Mouse (Mus musculus) ES-E14 (cell line): ENCODE measurements around the gene Slc26a1. TPM values are rescaled to one million over a fixed set of nuclear protein-coding genes. Genes with fewer than 3 reads are reported as not detected.

Experiments
- DNase-seq: peaks from one replicate; pipeline ENCODE4 v3.0.0-alpha.2; 2013; ENCODE audit warnings: low read depth, low spot score
- H3K27ac ChIP-seq: 2 replicates; pipeline ENCODE4 v1.5.1; 2012; ENCODE audit warnings: low read depth, mild to moderate bottlenecking, low read length, moderate library complexity, mixed read lengths; ENCODE audit not compliant: poor library complexity, insufficient read depth, severe bottlenecking
- H3K36me3 ChIP-seq: 2 replicates; pipeline ENCODE4 v1.6.1; 2012; ENCODE audit warnings: mild to moderate bottlenecking, low read length, moderate library complexity, mixed read lengths; ENCODE audit not compliant: control insufficient read depth, poor library complexity, insufficient read depth, severe bottlenecking
- H3K4me1 ChIP-seq, 2 experiments: fragments of 150-350 bp in 1 of 2; sonication (generic) in 1 of 2; 2 replicates each; pipeline ENCODE4 v1.6.1; 2012; ENCODE audit warnings: low read length in 2 of 2, mild to moderate bottlenecking in 1 of 2, mixed read lengths in 1 of 2; ENCODE audit not compliant: control insufficient read depth in 2 of 2, insufficient read depth in 2 of 2, poor library complexity in 1 of 2
- H3K4me3 ChIP-seq, 2 experiments: fragments of 150-350 bp in 1 of 2; sonication (generic) in 1 of 2; 2 replicates each; pipeline ENCODE4 v1.5.1; 2012; ENCODE audit warnings: low read length in 2 of 2, low read depth in 1 of 2, mild to moderate bottlenecking in 1 of 2, mixed read lengths in 1 of 2; ENCODE audit not compliant: insufficient read depth in 1 of 2, poor library complexity in 1 of 2, severe bottlenecking in 1 of 2
- H3K9ac ChIP-seq: 2 replicates; pipeline ENCODE4 v1.6.1; 2012; ENCODE audit warnings: low read depth, mild to moderate bottlenecking, low read length, mixed read lengths; ENCODE audit not compliant: poor library complexity, insufficient read depth, severe bottlenecking
- H3K9me3 ChIP-seq: fragments of 150-350 bp; sonication (generic); 2 replicates; pipeline ENCODE4 v1.6.1; 2012; ENCODE audit warnings: low read depth, mild to moderate bottlenecking, low read length; ENCODE audit not compliant: control insufficient read depth, insufficient read depth
- CHD2 ChIP-seq: IDR thresholded peaks from 2 replicates; pipeline ENCODE4 v1.6.1; 2014; ENCODE audit warnings: mild to moderate bottlenecking, low read depth, low read length, inconsistent platforms
- HCFC1 ChIP-seq: IDR thresholded peaks from 2 replicates; pipeline ENCODE4 v1.6.1; 2012; ENCODE audit warnings: low read length, inconsistent platforms, borderline replicate concordance; ENCODE audit not compliant: insufficient read depth
- MAFK ChIP-seq: IDR thresholded peaks from 2 replicates; pipeline ENCODE4 v1.6.1; 2014; ENCODE audit warnings: mild to moderate bottlenecking, low read depth, low read length, inconsistent platforms; ENCODE audit not compliant: insufficient read depth
- ZC3H11A ChIP-seq: IDR thresholded peaks from 2 replicates; pipeline ENCODE4 v1.6.1; 2012; ENCODE audit warnings: low read depth, mild to moderate bottlenecking, inconsistent platforms, low read length, borderline replicate concordance
- ZNF384 ChIP-seq: IDR thresholded peaks from 2 replicates; pipeline ENCODE4 v1.6.1; 2012; ENCODE audit warnings: low read depth, low read length, inconsistent platforms
- in situ Hi-C, 2 experiments: fragments of 600-800 bp; cut with MboI; formaldehyde crosslinking; loops; one replicate each; pipeline ENCODE4 v1.15.1; 2025; ENCODE audit warnings: low sequenced_read_pairs in 2 of 2, inconsistent platforms in 1 of 2; ENCODE audit not compliant: unreplicated experiment in 2 of 2
- total RNA-seq: library from RNA; depleted of rRNA; stranded (reverse); fragments of 300-350 nt; gene quantifications from 2 replicates; pipeline ENCODE4 v1.2.3, GENCODE M21; 2012

The Slc26a1 gene
- total RNA-seq, 1 experiment = 0.27 TPM

DNA sequence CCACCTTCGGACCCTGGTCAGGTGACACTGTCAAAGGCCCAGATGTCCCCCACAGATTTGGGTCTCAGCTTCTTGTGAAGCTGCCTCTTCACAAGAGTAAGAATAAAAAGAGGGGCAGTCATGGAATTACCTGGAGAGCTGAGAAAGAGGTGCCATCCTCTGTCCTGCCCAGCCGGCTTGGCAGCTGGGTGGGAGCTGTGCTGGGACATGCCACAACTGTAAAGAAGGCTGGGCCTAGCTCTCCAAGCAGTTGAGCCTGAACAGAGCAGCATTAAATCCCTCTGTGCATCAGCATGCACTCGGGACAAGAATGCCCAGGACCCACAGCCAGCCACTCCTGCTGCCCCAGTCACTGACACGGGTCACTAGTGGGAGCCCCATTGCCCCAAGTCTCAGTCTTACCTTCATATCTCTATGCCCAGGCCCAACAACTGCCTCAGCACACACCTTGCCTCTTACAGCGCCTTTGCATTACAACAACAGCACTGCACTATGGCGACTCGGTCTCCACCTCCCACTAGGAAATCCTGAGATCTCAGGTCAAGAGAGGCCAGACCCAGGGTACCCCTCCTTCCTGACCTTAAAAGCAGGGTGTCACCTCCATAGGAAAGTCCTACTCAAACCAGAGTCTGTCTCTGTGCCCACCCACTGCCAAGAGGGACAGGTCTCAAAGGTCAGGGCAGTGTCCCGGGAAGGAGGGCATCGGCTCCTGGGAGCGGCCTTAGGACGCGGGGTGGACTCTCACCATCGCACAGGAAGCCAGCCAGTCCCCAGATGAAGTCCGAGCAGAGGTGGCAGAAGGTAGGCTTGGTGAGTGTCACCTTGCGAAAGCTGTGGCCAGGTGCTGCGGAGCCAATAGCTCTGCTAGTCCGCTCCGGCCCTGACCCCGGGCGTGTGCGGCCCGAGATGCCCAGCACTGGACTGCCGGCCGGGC lies 15.4 kb downstream of the Slc26a1 start, which contains the start of gene Idua:
Gene Idua (plus strand): TSS at position 634 of the 934 bp plus-strand sequence.
- DNase-seq = no peak
- no peak within 1 kb of the TSS for H3K27ac ChIP-seq
- in situ Hi-C loops = no loop called here

DNA sequence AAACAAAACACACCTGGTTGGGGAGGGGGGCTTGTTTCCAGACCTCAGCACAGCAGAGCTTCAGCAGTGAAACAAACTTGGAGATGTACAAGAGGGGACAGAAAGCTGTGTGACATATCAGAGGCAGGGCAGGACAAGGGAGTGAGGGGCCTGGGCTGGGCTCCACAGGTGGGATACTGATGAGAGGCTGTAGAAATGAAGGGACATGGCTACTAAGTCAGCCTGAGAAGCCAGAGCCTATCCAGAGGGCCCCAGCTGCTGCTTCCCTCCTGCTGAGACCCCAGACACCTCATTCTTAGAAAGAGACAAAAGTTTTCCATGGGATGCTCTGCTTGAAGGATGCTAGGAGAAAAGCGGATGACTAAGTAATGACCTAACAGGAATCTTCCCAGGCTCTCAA lies 16.8 kb downstream of the Slc26a1 start:
- peaks cover 34% of the 10 kb centered on the region for H3K36me3 ChIP-seq
- no peak overlapping the region for H3K4me3 ChIP-seq
- 0 out of 2 replicates have a peak overlapping the region, but pooled peaks have one; percentile 6 for H3K9ac ChIP-seq
- H3K4me1 ChIP-seq = peaks cover 0 to 5% of the 10 kb centered on the region in 2 experiments; a peak in 1 of 4 replicates
- TF ChIP-seq HCFC1 (no peak), ZNF384 (no peak), CHD2 (no peak), MAFK (no peak), ZC3H11A (no peak)
- no peak for DNase-seq
- H3K27ac ChIP-seq = no peak overlapping the region
- in situ Hi-C loops = no loop called here
- no peaks in the 10 kb centered on the region for H3K9me3 ChIP-seq

More for the DNA sequence above, 15.4 kb downstream of the Slc26a1 start, which contains the start of gene Idua:
- Histone ChIP-seq H3K4me1 (peaks cover 0 to 8% of the 10 kb centered on the region in 2 experiments; a peak in 1 of 4 replicates), H3K4me3 (peak within 1 kb of the TSS; percentile 95 to 99), H3K36me3 (peaks cover 22% of the 10 kb centered on the region; the same call in 1 of the 2 replicates), H3K9me3 (no peaks in the 10 kb centered on the region), H3K9ac (peak within 1 kb of the TSS; percentile 83)
- no peak for TF ChIP-seq ZNF384
- no peak for TF ChIP-seq HCFC1
- no peak for TF ChIP-seq MAFK
- no peak for TF ChIP-seq CHD2

DNA sequence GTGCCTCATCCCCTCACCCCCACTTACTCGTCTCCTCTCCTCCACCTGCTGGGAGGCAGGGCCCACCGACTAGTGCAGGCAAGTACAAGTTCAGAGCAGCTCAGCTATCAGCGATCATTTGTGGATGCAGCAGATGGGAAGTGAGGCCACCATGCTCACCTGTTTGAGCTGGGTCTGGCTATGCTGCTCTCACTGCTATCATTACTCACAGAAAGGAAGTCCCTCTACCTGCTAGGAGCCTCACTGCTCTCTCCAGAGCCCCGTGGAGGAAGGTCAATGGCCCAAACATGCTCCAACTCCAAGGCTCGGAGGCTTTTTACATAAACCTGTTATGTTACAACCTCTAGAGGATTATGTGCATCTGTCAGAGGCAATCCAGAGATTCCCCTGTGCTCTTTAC lies 18.0 kb downstream of the Slc26a1 start:
- in situ Hi-C loops = no loop called here
- no peak for DNase-seq
- TF ChIP-seq HCFC1 (no peak), CHD2 (no peak), ZNF384 (no peak), ZC3H11A (no peak), MAFK (no peak)
- peaks cover 41% of the 10 kb centered on the region for H3K36me3 ChIP-seq
- no peaks in the 10 kb centered on the region for H3K9me3 ChIP-seq
- H3K4me3 ChIP-seq = no peak overlapping the region
- no peak overlapping the region for H3K27ac ChIP-seq
- peaks cover 0 to 5% of the 10 kb centered on the region in 2 experiments; a peak in 1 of 4 replicates for H3K4me1 ChIP-seq
- no peak overlapping the region for H3K9ac ChIP-seq

DNA sequence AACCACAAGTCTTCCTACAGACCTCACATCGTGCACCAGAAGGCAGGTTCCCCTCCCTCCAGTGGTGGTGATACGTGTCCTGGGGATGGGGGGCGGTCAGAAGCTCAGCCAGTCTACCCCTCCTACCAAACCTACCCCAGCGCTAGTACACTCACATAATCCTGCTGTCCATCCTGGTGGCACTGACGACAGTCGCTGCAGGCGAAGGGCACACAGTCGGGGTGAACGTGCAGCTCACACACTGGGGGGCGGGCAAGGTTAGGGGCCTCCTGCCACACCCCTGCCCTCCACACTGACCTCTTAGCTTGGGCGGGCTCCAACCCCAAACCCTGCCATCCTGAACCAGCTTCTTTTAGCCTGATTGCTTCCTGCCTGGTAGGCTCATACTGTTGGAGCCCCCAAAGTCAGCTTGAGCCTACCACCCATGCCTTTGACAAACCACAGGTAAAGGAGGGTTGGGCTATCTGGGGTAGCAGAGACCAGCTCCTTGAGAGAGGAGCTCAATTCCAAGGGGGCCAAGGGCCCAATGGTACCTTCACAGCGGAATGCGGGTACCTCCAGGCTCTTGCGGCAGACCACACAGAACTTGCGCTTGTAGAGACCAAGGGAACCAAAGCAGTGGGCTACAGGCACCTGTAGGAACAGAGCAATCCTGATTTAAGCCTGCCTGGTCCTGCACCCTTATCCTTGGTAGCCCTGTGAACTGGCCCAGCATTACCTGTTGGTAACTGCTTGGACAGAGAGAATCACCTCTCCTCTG lies 19.3 kb downstream of the Slc26a1 start:
- no peak for DNase-seq
- TF ChIP-seq HCFC1 (no peak), CHD2 (no peak), ZNF384 (no peak), ZC3H11A (no peak), MAFK (no peak)
- Histone ChIP-seq H3K4me1 (peaks cover 0 to 4% of the 10 kb centered on the region in 2 experiments; a peak in 1 of 4 replicates), H3K9ac (no peak overlapping the region), H3K9me3 (no peaks in the 10 kb centered on the region), H3K27ac (no peak overlapping the region), H3K4me3 (no peak overlapping the region), H3K36me3 (peaks cover 44% of the 10 kb centered on the region)
- in situ Hi-C loops = no loop called here
